Mouse (Mus musculus): Measurements from ENCODE around the gene Aoc3. TPM values are rescaled to one million over a fixed set of nuclear protein-coding genes. Genes with fewer than 3 reads are reported as not detected.

The Aoc3 gene
- total and polyA plus RNA-seq, 2 experiments from 2014 or later, result 0.16 to 0.47 TPM

GRCm38 (mm10) chr11:101351721-101352111 is 21.3 kb downstream of the Aoc3 start:
- 0 out of 2 replicates have a peak, but pooled peaks cover 2% of the 10 kb centered on the region for H3K9me3 ChIP-seq (ENCODE audit: low read length)
- H3K27me3 ChIP-seq (ENCODE audit: insufficient read depth, low read length), result no peaks in the 10 kb centered on the region
- ATAC-seq, result no peak
- no peaks in the 10 kb centered on the region for H3K4me1 ChIP-seq (ENCODE audit: insufficient read depth, low read length)
- no peaks in the 10 kb centered on the region for H3K36me3 ChIP-seq (ENCODE audit: insufficient read depth, low read length)
- H3K9ac ChIP-seq (replicated peaks; ENCODE audit: low read length), result no peak overlapping the region
- H3K27ac ChIP-seq, result no peak overlapping the region
- 81% methylated on average over 3 of the region's 3 CpGs for WGBS
- DNase-seq (ENCODE audit: low spot score), result no peak
- no peak overlapping the region for H3K4me2 ChIP-seq (ENCODE audit: low read depth, low read length)
- no peak overlapping the region for H3K4me3 ChIP-seq (ENCODE audit: low read length)
- TF ChIP-seq CTCF (IDR thresholded peaks at IDR 0.05; ENCODE audit: low read depth), result no peak

- WGBS, result 89% methylated on average over 12 of the region's 12 CpGs
- H3K27me3 ChIP-seq (ENCODE audit: insufficient read depth, low read length), result no peaks in the 10 kb centered on the region
- H3K4me3 ChIP-seq (ENCODE audit: low read length), result no peak overlapping the region
- ATAC-seq (no peak), DNase-seq (ENCODE audit: low spot score) (no peak)
- no peaks in the 10 kb centered on the region for H3K36me3 ChIP-seq (ENCODE audit: insufficient read depth, low read length)
- H3K27ac ChIP-seq, result no peak overlapping the region
- H3K4me2 ChIP-seq (ENCODE audit: low read depth, low read length), result no peak overlapping the region
- TF ChIP-seq CTCF (IDR thresholded peaks at IDR 0.05; ENCODE audit: low read depth), result no peak
- H3K9me3 ChIP-seq (ENCODE audit: low read length), result 0 out of 2 replicates have a peak, but pooled peaks cover 2% of the 10 kb centered on the region
- H3K4me1 ChIP-seq (ENCODE audit: insufficient read depth, low read length), result no peaks in the 10 kb centered on the region
- no peak overlapping the region for H3K9ac ChIP-seq (replicated peaks; ENCODE audit: low read length)
Observed at GRCm38 (mm10) chr11:101353436-101353835, 23.0 kb downstream of the Aoc3 start.

GRCm38 (mm10) chr11:101354438-101355010 is 24.1 kb downstream of the Aoc3 start:
- 0 out of 2 replicates have a peak, but pooled peaks cover 2% of the 10 kb centered on the region for H3K9me3 ChIP-seq (ENCODE audit: low read length)
- no peak overlapping the region for H3K4me3 ChIP-seq (ENCODE audit: low read length)
- H3K4me2 ChIP-seq (ENCODE audit: low read depth, low read length), result no peak overlapping the region
- ATAC-seq (no peak), DNase-seq (ENCODE audit: low spot score) (no peak)
- H3K4me1 ChIP-seq (ENCODE audit: insufficient read depth, low read length), result no peaks in the 10 kb centered on the region
- H3K27me3 ChIP-seq (ENCODE audit: insufficient read depth, low read length), result no peaks in the 10 kb centered on the region
- no peak overlapping the region for H3K27ac ChIP-seq
- 80% methylated on average over 5 of the region's 5 CpGs for WGBS
- H3K36me3 ChIP-seq (ENCODE audit: insufficient read depth, low read length), result no peaks in the 10 kb centered on the region
- TF ChIP-seq CTCF (IDR thresholded peaks at IDR 0.05; ENCODE audit: low read depth), result no peak
- H3K9ac ChIP-seq (replicated peaks; ENCODE audit: low read length), result no peak overlapping the region

- no peak overlapping the region for H3K27ac ChIP-seq
- no peaks in the 10 kb centered on the region for H3K9me3 ChIP-seq (ENCODE audit: low read length)
- 97% methylated on average over 2 of the region's 2 CpGs for WGBS
- H3K4me1 ChIP-seq (ENCODE audit: insufficient read depth, low read length), result no peaks in the 10 kb centered on the region
- no peak for ATAC-seq
- TF ChIP-seq CTCF (IDR thresholded peaks at IDR 0.05; ENCODE audit: low read depth), result no peak
- H3K27me3 ChIP-seq (ENCODE audit: insufficient read depth, low read length), result no peaks in the 10 kb centered on the region
- H3K4me3 ChIP-seq (ENCODE audit: low read length), result no peak overlapping the region
- no peak overlapping the region for H3K9ac ChIP-seq (replicated peaks; ENCODE audit: low read length)
- DNase-seq (ENCODE audit: low spot score), result no peak
- no peaks in the 10 kb centered on the region for H3K36me3 ChIP-seq (ENCODE audit: insufficient read depth, low read length)
- H3K4me2 ChIP-seq (ENCODE audit: low read depth, low read length), result no peak overlapping the region
Observed at GRCm38 (mm10) chr11:101355916-101356315, 25.5 kb downstream of the Aoc3 start.

DNA sequence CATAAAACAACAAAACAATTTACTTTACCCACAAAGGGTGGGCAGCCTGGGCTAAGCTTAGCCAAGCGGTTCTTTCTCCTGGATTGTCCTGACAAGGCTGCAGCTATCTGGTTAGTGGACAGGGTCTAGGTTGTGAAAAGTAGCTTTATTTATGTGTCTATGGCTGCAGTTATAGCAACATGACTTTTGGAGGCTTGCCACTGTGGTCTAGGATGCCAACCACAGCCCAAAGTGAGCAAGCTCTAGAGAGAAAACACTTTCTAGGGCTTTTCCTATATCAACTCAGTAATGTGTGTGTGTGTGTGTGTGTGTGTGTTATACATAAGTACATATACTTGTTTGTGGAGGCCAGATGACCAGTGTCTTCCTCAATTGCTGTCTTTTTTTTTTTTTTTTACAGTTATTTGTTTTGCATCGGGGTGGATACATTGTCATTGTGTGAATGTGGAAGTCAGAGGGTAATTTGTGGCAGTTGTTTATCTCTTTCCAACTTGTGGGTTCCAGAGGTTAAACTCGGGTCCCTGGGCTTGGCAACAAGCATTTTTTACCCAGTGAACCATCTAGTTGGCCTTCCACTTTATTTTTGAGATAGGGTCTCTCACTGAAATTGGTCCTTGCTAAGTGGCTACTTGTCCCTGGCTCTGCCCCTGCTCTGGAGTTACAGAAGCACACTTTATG is 27.2 kb downstream of the Aoc3 start:
- WGBS, result 84% methylated on average over 3 of the region's 3 CpGs
- H3K4me3 ChIP-seq (ENCODE audit: low read length), result no peak overlapping the region
- DNase-seq (ENCODE audit: low spot score), result no peak
- H3K4me1 ChIP-seq (ENCODE audit: insufficient read depth, low read length), result no peaks in the 10 kb centered on the region
- H3K27me3 ChIP-seq (ENCODE audit: insufficient read depth, low read length), result no peaks in the 10 kb centered on the region
- H3K9ac ChIP-seq (replicated peaks; ENCODE audit: low read length), result no peak overlapping the region
- ATAC-seq, result no peak
- H3K4me2 ChIP-seq (ENCODE audit: low read depth, low read length), result no peak overlapping the region
- no peaks in the 10 kb centered on the region for H3K36me3 ChIP-seq (ENCODE audit: insufficient read depth, low read length)
- no peaks in the 10 kb centered on the region for H3K9me3 ChIP-seq (ENCODE audit: low read length)
- no peak for TF ChIP-seq CTCF (IDR thresholded peaks at IDR 0.05; ENCODE audit: low read depth)
- no peak overlapping the region for H3K27ac ChIP-seq

DNA sequence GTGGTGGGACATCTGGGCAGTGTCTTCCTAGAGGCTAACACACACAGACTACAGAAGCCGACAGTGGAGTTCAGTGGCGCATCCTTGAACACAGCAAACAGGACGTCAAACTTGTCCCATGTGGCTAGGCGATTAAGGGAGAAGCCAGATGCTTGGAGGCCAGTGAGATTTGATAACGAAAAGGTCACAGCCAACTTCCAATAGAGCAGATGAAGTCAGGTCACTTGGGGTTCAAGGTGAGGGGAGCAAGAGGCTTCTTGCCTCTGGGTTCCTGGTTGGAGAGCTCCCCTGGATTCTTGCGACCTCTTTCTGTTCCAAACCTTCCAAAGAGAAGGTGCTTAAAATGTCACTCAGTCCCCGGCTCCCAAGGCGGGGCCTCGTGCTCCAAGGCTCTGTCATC is 29.4 kb downstream of the Aoc3 start:
- TF ChIP-seq CTCF (IDR thresholded peaks at IDR 0.05; ENCODE audit: low read depth), result no peak
- Histone ChIP-seq H3K9ac (replicated peaks; ENCODE audit: low read length) (no peak overlapping the region), H3K4me2 (ENCODE audit: low read depth, low read length) (no peak overlapping the region), H3K4me3 (ENCODE audit: low read length) (no peak overlapping the region), H3K27ac (0 out of 2 replicates have a peak overlapping the region, but pooled peaks have one; percentile 33), H3K4me1 (ENCODE audit: insufficient read depth, low read length) (no peaks in the 10 kb centered on the region), H3K27me3 (ENCODE audit: insufficient read depth, low read length) (no peaks in the 10 kb centered on the region), H3K36me3 (ENCODE audit: insufficient read depth, low read length) (no peaks in the 10 kb centered on the region), H3K9me3 (ENCODE audit: low read length) (no peaks in the 10 kb centered on the region)
- WGBS, result 79% methylated on average over 9 of the region's 9 CpGs
- ATAC-seq, result no peak
- DNase-seq (ENCODE audit: low spot score), result no peak

- no peak overlapping the region for H3K4me2 ChIP-seq (ENCODE audit: low read depth, low read length)
- H3K9me3 ChIP-seq (ENCODE audit: low read length), result no peaks in the 10 kb centered on the region
- no peak for ATAC-seq
Observed at GRCm38 (mm10) chr11:101360651-101361113, 30.3 kb downstream of the Aoc3 start.

More at GRCm38 (mm10) chr11:101360651-101361113, 30.3 kb downstream of the Aoc3 start:
- no peak for DNase-seq (ENCODE audit: low spot score)
- H3K4me3 ChIP-seq (ENCODE audit: low read length), result no peak overlapping the region
- no peaks in the 10 kb centered on the region for H3K4me1 ChIP-seq (ENCODE audit: insufficient read depth, low read length)
- H3K9ac ChIP-seq (replicated peaks; ENCODE audit: low read length), result no peak overlapping the region
- WGBS, result 60% methylated on average over 3 of the region's 3 CpGs
- no peaks in the 10 kb centered on the region for H3K27me3 ChIP-seq (ENCODE audit: insufficient read depth, low read length)
- no peak for TF ChIP-seq CTCF (IDR thresholded peaks at IDR 0.05; ENCODE audit: low read depth)
- peak overlapping the region; percentile 33; the same call in 1 of the 2 replicates for H3K27ac ChIP-seq
- no peaks in the 10 kb centered on the region for H3K36me3 ChIP-seq (ENCODE audit: insufficient read depth, low read length)

Data from hindbrain, postnatal 0 days (tissue).